Mouse (Mus musculus) thymus, postnatal 0 days (tissue): ENCODE data around the gene Bcs1l. TPM values are rescaled to one million over a fixed set of nuclear protein-coding genes. Genes with fewer than 3 reads are reported as not detected.

ENCODE experiments used
- DNase-seq: peaks from one replicate; pipeline ENCODE4 v3.0.0-alpha.2; 2015; ENCODE audit warnings: low spot score
- polyA plus RNA-seq: library from polyadenylated mRNA; unstranded; fragments of >200 nt; fragmentation: Nextera tagmentation; extraction: Ambion mirVana; gene quantifications from 2 replicates; pipeline ENCODE4 v1.2.1, GENCODE M21; 2015

Gene Bcs1l
- polyA plus RNA-seq: 14.0 and 14.2 TPM in 2 replicates

DNA sequence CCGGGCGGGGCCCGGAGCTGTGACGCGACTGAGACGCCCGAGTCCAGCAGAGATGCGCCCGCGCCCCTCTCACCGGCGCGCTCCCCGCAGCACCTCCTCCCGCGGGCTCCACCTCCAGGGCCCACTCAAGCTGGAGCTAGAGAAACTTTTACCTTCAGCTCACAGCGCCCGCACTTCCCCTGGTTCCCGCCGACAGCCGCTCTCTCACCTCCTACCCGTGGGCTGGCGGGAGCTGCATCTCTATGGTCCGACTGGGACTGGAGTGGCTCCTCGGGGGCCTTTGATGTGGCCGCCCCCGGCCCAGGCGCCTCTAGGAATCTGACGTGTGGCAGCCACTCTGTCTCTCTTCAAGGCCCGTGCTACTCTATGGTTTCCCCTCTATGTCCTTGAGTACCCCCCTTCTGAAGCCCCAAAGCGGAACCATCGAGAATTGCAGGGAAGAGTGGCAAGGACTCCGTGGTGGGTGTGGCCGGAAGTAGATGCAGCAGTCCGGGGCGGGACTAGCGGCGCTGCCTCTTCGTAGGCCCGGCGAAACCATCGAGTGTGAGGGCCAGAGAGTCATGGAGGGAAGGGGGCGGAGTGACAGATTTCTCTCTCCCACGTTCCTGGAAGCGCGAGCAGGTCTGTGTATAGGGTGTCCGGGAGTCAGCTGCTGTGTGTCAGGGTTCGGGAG is at the start of gene Bcs1l, which contains the start of gene Zfp142:
Gene Bcs1l, plus strand, starts transcription at position 517 of the 673 bp plus-strand sequence.
Gene Zfp142, minus strand, starts transcription at position 474 of the 673 bp plus-strand sequence.
- peak; percentile 99 for DNase-seq

DNA sequence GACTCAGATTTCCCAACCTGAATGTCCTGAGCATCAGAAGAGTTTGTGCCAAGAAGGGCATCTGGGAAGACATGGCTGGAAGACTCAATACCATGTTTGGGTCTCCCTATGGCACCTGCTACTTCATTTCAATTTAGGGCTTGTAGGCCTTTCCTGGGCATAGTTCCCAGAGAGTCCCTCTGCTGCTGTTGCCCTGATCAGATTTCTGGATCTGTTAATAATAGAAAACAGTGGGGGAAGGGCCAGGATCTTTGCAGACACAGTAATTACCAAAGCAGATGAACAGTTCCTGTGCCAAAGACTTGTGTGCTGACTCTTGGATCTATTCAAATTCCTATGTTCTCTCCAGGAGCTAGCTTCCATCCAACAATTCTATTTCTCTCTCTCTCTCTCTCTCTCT is 49.4 kb upstream of the Bcs1l start:
- DNase-seq: no peak

DNA sequence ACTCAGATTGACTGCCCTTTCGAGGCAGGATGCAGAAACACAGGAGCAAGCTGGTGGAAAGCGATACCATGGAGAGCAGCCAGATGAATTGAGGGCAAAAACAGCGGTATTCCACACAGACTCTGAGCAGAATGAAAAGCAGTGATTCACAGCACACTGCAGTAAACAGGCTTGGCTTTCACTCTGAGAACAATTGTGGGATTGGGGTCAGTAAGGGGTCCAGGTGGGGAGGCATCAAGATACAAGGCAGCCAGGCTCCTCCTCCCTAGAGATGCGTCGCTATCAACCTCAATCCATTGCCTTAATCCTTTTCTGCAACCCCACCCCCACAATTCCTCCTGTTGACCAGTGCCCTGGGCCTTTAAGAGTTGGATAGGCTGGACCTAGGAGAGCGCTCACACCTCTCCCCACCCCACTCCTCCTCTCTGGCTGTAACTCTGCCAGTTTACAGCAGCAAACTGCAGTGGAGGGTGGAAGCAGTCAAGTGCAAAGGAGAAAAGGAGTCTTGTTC is 45.6 kb upstream of the Bcs1l start, which contains the start of gene Plcd4:
Gene Plcd4, plus strand, starts transcription at position 438 of the 511 bp plus-strand sequence.
- DNase-seq: no peak

DNA sequence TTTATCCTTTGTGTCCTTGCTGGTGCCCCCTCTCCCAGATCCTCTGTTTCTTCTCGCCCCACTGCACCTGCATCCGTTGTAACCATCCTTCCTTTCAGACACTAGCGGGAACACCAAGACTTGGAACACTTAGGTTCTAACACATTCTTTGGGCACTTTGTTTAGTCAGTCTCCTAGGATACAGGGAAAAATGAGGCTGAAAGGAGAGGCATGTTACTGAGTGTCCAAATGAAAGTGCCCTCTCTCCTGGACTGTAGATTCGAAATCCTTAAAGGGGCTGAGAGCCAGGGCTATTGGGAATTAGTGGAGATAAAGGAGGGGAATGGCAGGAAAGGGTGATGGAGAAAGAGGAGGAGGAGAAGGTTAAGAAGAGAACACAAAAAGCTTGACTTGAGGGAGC is 43.9 kb upstream of the Bcs1l start, which contains the start of gene Usp37:
Gene Usp37, minus strand, starts transcription at position 101 of the 400 bp plus-strand sequence.
- DNase-seq: no peak

DNA sequence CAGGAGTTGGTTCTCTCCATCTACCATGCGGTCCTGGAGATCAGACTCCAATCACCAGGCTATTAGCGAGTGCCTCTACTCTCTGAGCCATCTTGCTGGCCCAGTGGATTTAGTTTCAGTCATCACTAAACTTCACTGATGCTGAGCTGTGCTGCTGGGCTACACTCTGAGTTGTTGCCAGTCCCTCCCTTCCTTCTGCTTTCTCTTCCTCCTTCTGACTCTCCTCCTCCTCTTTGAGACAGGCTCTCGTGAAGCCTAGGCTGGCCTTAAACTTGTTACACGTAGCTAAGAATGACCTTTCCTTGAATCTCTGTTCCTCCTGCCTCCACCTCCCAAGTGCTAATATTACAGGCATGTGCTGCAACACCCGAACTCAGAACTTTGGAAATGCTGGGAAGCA is 29.0 kb upstream of the Bcs1l start:
- DNase-seq: no peak

DNA sequence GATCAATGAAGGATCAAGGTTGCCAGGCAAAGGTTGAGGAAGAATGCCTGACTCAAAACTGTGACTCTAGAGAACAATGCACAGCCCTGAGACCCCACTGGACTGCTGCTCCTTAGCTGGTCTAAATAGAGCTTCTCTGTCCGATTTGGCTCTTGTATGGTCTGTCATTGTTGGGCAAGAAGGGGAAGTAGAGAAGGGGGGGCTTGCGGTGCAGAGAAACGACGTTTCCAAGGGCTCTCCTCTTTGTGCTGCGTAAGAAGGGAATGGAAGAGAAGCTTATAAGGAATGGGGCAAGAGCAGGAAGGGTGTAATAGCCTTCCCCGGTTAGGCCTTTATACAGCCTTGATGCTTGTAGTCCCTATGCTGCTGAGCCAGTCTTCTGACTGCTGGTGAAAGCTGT is 22.3 kb upstream of the Bcs1l start:
- DNase-seq: no peak

DNA sequence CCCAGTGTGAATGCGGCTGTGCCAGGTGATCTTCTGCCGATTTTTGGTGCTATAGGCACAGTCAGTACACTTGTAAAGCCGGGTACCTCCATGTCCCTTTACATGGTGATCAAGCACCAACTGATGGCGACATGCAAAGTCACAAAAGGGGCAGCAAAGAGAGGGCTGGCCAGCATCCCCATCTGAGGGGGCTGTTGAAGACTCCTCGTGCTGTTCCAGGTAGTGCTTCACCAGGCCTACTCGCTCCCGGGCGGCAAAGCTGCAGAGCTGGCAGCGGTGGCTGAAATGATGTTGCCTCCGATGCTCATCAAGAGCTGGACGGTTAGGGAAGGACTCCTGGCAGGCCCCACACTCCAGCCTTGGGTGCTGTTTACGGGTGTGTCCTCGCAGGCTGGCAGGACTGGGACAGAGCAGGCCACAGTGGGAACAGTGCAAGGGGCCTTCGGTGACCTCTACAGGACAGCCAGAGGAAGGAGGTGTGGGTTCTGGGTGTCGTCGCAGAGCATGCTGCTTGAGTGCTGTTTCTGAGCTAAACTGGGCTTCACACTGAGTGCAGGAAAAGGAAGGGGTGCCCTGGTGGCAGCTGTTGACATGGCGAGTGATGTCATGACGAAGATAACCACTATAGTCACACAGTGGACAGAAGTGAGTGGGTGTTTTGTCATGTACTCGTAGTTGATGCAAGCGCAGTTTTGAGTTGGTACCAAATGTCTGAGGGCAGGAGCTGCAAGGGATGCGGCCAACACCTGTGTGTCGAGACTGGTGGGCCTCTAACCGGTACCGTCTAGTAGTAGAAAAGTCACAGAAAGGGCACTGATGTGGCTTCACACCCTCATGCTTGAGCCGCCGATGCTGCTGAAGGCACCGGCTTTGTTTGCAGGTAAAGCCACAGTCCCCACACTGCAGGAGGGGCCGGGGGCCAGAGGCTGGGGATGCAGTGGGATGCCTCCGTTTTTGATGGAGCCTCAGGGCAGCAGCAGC is 18.1 kb upstream of the Bcs1l start:
- no peak for DNase-seq

DNA sequence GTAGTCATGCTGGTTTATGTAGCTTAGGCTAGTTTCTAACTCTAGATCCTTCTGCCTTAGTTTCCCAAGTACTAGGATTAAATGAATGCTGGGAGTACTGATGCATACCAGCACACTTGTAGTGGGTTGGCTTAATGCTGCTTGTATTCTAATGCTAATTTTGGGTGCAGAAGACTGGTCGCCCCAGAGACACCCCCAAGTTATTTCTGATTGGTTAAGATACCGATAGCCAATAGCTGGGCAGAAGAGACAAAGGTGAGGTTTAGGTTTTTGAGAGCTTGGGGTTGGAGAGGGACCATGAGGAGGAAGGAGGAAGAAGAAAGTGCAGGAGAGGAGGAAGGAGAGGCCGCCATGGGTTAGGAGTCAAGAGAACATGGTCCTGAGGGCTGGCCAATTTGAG is 5.5 kb upstream of the Bcs1l start:
- no peak for DNase-seq

DNA sequence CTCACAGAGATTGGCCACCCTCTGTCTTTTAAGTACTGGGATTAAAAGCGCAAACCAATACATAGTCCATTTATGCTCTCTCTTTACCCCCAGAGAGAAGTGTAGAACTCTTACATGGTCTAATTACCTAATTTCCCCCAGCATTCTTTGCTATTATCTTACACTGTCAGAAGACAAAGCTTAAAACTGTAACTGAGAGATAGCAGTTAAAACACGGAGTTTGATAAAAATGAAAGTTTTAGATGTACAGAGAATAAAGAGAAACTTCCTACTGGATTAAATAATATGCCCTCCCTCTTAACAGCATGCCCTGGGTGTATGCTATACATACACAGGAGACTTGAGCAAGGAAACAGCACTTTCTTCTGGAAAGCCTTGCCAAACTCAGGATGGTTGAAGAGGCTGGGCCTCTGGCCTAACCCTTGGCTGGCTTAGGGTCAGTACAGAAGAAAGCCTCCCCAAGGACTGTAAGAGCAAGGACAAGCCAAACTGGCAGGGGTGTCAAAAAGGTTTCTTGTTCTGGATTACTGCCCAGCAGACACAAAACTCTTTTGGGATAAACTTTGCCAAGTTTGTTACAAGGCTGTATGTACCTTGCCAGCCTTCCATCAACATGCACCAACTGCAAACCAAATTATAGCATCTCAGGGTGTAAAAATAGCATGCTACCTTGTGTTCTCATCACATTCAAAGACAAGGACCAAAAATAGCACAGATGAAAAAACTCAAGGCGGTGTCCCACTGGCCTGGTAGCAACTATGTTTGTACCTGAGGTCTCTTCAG is 3.3 kb upstream of the Bcs1l start:
- DNase-seq: no peak

DNA sequence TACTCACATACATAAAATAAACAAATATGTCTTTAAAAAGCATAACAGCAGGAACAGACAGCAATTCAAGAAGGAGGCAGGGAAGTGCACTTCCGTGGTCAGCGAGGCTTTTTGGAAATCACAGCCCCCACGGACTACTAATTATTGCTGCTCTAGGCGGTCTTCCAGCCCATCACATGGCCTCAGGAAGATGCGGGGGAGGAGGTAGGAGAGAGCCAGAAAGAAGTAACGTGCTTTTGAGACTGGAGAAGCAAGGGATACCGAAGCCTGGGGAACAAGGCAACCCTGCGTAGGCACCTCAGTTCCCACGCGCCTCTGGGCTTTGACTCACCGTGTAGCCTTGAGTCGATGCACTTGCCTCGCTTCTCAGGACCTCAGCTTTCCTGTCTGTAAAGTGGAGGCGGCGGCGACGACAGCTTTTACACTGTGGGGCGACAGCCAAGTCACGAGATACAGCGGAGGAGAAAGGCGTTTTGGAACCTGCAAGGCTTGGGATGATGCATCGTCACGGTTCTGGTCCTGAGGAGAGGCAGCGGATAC is 786 bp upstream of the Bcs1l start:
- no peak for DNase-seq

DNA sequence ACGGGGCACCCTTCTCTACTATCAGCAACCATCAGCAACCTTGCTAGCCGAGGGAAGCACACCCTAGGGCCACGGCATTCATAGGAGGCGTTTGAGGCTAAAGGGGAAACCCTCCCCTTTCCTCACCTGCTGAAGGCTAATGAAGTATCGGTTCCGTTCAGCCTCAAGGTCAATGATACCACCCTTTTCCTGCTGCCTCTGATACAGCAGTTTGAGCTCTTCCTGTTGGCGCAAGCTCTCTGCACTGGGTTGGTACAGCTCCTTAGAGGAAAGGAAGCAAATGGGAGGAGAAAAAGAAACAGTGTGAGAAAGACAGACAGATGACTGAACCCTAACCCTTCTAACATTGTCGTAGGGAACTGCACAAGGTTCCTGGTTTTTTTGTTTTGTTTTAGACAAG is 6.3 kb downstream of the Bcs1l start:
- DNase-seq: no peak

DNA sequence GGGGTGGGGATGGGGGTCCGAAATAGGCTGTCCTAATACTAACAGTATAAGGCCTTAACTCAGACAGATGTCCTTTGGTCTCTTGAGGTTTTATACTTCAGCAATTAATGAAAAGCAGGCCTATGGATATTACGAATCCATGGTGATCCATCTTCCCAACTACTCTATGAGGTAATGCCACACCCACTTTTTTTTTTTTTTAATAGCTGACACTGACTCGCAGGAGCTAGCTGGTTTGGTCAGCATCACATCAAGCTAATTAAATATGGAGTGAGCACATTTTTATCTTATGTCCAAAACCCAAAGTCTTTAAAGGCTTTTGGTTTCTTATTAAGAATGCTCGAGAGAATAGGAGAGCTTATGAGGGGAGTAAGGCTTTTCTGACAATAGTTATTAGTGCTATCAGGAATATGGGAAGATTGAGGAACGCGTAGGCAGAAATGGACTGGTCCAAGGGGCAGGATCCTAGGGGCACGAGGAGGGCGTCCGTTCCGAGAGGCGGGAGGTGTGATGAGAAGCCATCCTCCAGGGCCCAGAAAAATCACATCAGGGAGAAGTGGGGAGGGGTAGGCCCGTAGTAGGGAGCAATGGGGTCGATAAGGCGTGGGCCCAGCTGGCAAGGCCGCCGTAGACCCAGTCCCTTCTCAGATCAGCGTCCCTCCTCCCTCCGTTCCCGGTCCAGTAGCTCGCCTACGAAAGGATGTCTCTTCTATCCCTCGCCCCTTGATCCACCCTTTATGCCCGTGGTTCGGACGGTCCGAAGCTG is 12.6 kb downstream of the Bcs1l start:
- no peak for DNase-seq

DNA sequence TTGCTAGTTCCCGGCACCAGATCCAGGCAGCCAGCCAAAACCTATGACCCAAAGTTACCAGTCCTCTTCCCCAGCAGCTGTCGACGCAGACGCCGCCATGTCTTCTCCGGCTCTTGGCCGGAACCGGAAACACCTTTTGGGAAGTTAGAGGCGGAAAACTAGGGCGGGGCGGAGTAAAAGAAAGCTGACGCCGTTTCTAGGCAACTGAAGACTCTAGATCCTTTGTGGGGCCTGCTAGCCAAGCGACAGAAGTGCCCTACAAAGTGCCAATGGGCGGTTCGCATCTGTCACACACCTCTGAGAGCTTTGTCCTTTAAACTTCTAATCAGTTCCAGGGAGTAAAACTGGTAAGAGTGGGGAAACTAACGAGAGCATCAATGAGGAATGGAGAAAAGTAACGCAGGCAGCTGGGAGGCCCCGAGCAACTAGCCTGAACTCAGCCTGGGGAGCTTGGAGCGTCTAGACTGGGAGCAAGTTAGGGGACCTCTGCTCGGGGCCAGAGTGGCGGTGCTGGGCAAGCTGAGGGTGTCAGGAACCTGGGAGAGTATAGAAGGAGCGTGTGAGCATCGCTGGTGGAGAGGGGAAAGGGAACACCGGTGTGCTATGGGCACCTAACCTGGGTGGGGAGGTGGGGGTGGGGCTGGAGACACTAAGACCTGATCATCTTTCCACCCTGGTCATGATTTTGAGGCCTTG is 13.3 kb downstream of the Bcs1l start, which contains the start of the genes Rnf25 and Stk36:
Gene Rnf25, minus strand, starts transcription at position 131 of the 696 bp plus-strand sequence.
Gene Stk36, plus strand, starts transcription at position 179 of the 696 bp plus-strand sequence.
- peak; percentile 85 for DNase-seq

DNA sequence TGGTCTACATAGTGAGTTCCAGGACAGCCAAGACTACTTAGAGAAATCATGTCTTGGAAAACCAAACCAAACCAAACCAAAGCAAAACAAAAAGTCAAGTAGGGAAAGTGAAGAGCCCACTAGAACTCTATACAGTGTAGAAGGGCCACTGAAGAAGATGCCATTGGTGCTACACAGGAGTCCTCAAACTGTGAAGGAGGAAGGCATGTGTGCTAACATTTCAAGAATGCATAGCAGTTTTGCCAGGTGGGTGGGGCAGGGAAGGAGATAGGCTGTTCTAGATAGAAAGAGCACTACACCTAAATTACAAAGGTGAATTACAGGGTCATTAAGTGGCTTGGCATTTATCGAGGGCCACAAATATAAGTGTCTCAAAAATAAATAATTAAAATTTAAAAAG is 36.1 kb downstream of the Bcs1l start:
- DNase-seq: no peak

DNA sequence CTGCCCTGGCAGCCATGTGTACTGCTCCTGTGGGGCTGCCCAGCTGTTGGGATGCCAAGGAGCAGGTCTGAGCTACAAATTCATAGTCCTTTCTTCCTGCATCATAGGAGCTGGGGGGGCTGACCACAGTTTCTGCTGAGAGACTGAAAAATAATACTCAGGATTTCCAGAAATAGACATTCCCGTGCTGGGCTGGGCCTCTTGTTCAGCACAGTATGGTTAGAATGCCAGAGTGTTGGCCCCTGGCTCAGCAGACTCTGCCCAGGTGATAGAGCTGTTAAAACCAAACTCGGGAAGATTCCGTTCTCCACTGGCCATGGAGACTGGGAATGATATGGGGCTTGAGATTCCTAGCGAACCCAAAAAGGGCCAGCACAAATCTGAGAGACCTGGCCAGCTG is 38.0 kb downstream of the Bcs1l start:
- no peak for DNase-seq

DNA sequence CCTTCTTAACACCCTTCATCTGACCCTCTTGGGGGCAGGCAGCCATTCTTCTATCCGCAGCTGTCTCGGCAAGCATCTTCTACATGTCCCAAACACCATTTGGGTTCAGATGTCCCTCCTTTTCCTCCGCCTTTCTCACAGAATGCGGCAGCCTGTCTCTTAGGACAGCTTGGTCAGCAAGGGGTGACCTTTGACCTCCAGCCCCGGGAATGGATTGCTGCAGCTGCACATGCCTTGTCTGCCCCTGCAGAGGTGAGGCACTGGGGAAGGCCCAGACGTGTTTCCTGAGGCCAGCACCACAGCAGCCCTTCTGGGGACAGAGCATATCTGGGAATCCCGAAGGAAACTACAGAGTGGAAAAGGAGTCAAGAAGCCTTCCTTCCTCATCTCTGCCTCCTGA is 39.9 kb downstream of the Bcs1l start:
- DNase-seq: no peak

DNA sequence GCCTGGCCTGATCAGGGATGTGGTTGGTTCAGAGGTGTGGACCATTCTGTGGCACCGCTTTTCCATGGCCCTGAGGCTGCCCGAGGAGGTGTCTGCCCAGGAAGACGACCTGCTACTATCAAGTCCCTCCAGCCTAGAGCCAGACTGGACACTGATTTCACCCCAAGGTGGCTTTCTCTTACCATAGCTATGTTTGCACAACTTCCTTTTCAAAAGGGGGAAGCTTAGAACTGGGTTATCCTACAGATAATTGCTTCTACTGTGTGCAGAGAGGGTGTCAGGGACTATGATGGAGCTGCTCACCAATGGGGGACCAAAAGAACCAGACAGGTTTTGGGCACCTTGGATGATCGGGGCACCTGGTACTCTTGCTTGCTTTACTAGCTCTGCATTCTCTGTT is 44.6 kb downstream of the Bcs1l start:
- DNase-seq: no peak
